Mouse (Mus musculus) adrenal gland, postnatal 10 days (tissue): ENCODE measurements at regions not wholly inside any gene's neighbourhood (a gene's known extent, or its start where the extent isn't known, plus 50 kb on each side); places are given as distances from the start of the nearest gene placed in this dataset.
A peak's percentile ranks its signal among the peaks of the same experiment; 100 is the strongest.

Source experiments
- DNase-seq: peaks from one replicate; pipeline ENCODE4 v3.0.0; 2021; ENCODE audit warnings: mixed read lengths

GRCm38 (mm10) chr2:50690120-50691103 is 393.8 kb upstream of the Mmadhc start:
- peak; percentile 14 for DNase-seq

GRCm38 (mm10) chr2:50687672-50688151 is 391.1 kb upstream of the Mmadhc start:
- no peak for DNase-seq

GRCm38 (mm10) chr2:50687222-50687621 is 390.6 kb upstream of the Mmadhc start:
- peak; percentile 83 for DNase-seq

- DNase-seq = no peak
Measured at GRCm38 (mm10) chr2:50677456-50677855, 380.9 kb upstream of the Mmadhc start.

GRCm38 (mm10) chr2:50675736-50676550 is 379.3 kb upstream of the Mmadhc start:
- no peak for DNase-seq

- no peak for DNase-seq
Measured at GRCm38 (mm10) chr2:50674856-50675175, 378.2 kb upstream of the Mmadhc start.

- DNase-seq = no peak
Measured at GRCm38 (mm10) chr2:50674151-50674855, 377.7 kb upstream of the Mmadhc start.

- no peak for DNase-seq
Measured at GRCm38 (mm10) chr2:50669297-50669696, 372.7 kb upstream of the Mmadhc start.

GRCm38 (mm10) chr2:50668789-50669188 is 372.2 kb upstream of the Mmadhc start:
- no peak for DNase-seq

GRCm38 (mm10) chr2:50667180-50667579 is 370.6 kb upstream of the Mmadhc start:
- no peak for DNase-seq

GRCm38 (mm10) chr2:50662504-50662903 is 365.9 kb upstream of the Mmadhc start:
- DNase-seq = no peak

GRCm38 (mm10) chr2:50660000-50660399 is 363.4 kb upstream of the Mmadhc start:
- DNase-seq = no peak

- no peak for DNase-seq
Measured at GRCm38 (mm10) chr2:50657826-50658225, 361.2 kb upstream of the Mmadhc start.

- no peak for DNase-seq
Measured at GRCm38 (mm10) chr2:50656351-50656750, 359.8 kb upstream of the Mmadhc start.

- DNase-seq = no peak
Measured at GRCm38 (mm10) chr2:50654953-50655324, 358.3 kb upstream of the Mmadhc start.

GRCm38 (mm10) chr2:50654221-50654952 is 357.8 kb upstream of the Mmadhc start:
- DNase-seq = no peak

GRCm38 (mm10) chr2:50653121-50653615 is 356.6 kb upstream of the Mmadhc start:
- DNase-seq = no peak

- no peak for DNase-seq
Measured at GRCm38 (mm10) chr2:50649656-50650055, 353.1 kb upstream of the Mmadhc start.

- no peak for DNase-seq
Measured at GRCm38 (mm10) chr2:50643219-50643618, 346.6 kb upstream of the Mmadhc start.

GRCm38 (mm10) chr2:50642198-50642597 is 345.6 kb upstream of the Mmadhc start:
- no peak for DNase-seq

- DNase-seq = no peak
Measured at GRCm38 (mm10) chr2:50635896-50636295, 339.3 kb upstream of the Mmadhc start.

- no peak for DNase-seq
Measured at GRCm38 (mm10) chr2:50631786-50632185, 335.2 kb upstream of the Mmadhc start.
